Mouse (Mus musculus): ENCODE data around the gene Zfp740. TPM values are rescaled to one million over a fixed set of nuclear protein-coding genes. Genes with fewer than 3 reads are reported as not detected.

The Zfp740 gene
- polyA plus RNA-seq, 1 experiment = 79.3 TPM

- Histone ChIP-seq H3K4me1 (ENCODE audit: control insufficient read depth, insufficient read depth, low read length) (peaks cover 7% of the 10 kb centered on the region), H3K4me3 (replicated peaks; ENCODE audit: insufficient read depth, low read depth, low read length) (no peak overlapping the region), H3K27ac (ENCODE audit: insufficient read depth, low read length) (no peak overlapping the region), H3K27me3 (ENCODE audit: control insufficient read depth, insufficient read depth, low read length) (no peaks in the 10 kb centered on the region)
- DNase-seq = no peak
- WGBS = 44% methylated on average over 21 of the region's 21 CpGs
- TF ChIP-seq CTCF (IDR thresholded peaks at IDR 0.05; ENCODE audit: borderline replicate concordance, insufficient read depth, low read depth, low read length) = no peak
- no peak for TF ChIP-seq POLR2A (IDR thresholded peaks at IDR 0.05; ENCODE audit: borderline replicate concordance, insufficient read depth, low read length)
Measured at GRCm38 (mm10) chr15:102235371-102236027, 32.5 kb downstream of the Zfp740 start.

GRCm38 (mm10) chr15:102238543-102239259 is 35.7 kb downstream of the Zfp740 start:
- Histone ChIP-seq H3K4me3 (replicated peaks; ENCODE audit: insufficient read depth, low read depth, low read length) (no peak overlapping the region), H3K4me1 (ENCODE audit: control insufficient read depth, insufficient read depth, low read length) (no peaks in the 10 kb centered on the region; the same call in 1 of the 2 replicates), H3K27ac (ENCODE audit: insufficient read depth, low read length) (no peak overlapping the region), H3K27me3 (ENCODE audit: control insufficient read depth, insufficient read depth, low read length) (no peaks in the 10 kb centered on the region)
- DNase-seq = no peak
- TF ChIP-seq CTCF (IDR thresholded peaks at IDR 0.05; ENCODE audit: borderline replicate concordance, insufficient read depth, low read depth, low read length) (no peak), POLR2A (IDR thresholded peaks at IDR 0.05; ENCODE audit: borderline replicate concordance, insufficient read depth, low read length) (no peak)
- 83% methylated on average over 14 of the region's 14 CpGs for WGBS

- no peaks in the 10 kb centered on the region; the same call in 1 of the 2 replicates for H3K4me1 ChIP-seq (ENCODE audit: control insufficient read depth, insufficient read depth, low read length)
- DNase-seq = peak; percentile 61 to 75
- TF ChIP-seq POLR2A (IDR thresholded peaks at IDR 0.05; ENCODE audit: borderline replicate concordance, insufficient read depth, low read length) = no peak
- TF ChIP-seq CTCF (IDR thresholded peaks at IDR 0.05; ENCODE audit: borderline replicate concordance, insufficient read depth, low read depth, low read length) = peak; percentile 86
- H3K4me3 ChIP-seq (replicated peaks; ENCODE audit: insufficient read depth, low read depth, low read length) = no peak overlapping the region
- no peaks in the 10 kb centered on the region for H3K27me3 ChIP-seq (ENCODE audit: control insufficient read depth, insufficient read depth, low read length)
- WGBS = 9% methylated on average over 9 of the region's 9 CpGs
- no peak overlapping the region for H3K27ac ChIP-seq (ENCODE audit: insufficient read depth, low read length)
Measured at GRCm38 (mm10) chr15:102239260-102239590, 36.2 kb downstream of the Zfp740 start.

GRCm38 (mm10) chr15:102239851-102240250 is 36.8 kb downstream of the Zfp740 start:
- no peak overlapping the region for H3K27ac ChIP-seq (ENCODE audit: insufficient read depth, low read length)
- TF ChIP-seq CTCF (IDR thresholded peaks at IDR 0.05; ENCODE audit: borderline replicate concordance, insufficient read depth, low read depth, low read length) (no peak), POLR2A (IDR thresholded peaks at IDR 0.05; ENCODE audit: borderline replicate concordance, insufficient read depth, low read length) (no peak)
- H3K4me3 ChIP-seq (replicated peaks; ENCODE audit: insufficient read depth, low read depth, low read length) = no peak overlapping the region
- no peaks in the 10 kb centered on the region; the same call in 1 of the 2 replicates for H3K4me1 ChIP-seq (ENCODE audit: control insufficient read depth, insufficient read depth, low read length)
- 60% methylated on average over 11 of the region's 11 CpGs for WGBS
- no peak for DNase-seq
- H3K27me3 ChIP-seq (ENCODE audit: control insufficient read depth, insufficient read depth, low read length) = no peaks in the 10 kb centered on the region

- no peaks in the 10 kb centered on the region for H3K27me3 ChIP-seq (ENCODE audit: control insufficient read depth, insufficient read depth, low read length)
- WGBS = 79% methylated on average over 4 of the region's 4 CpGs
- no peaks in the 10 kb centered on the region; the same call in none of the 2 replicates for H3K4me1 ChIP-seq (ENCODE audit: control insufficient read depth, insufficient read depth, low read length)
- H3K4me3 ChIP-seq (replicated peaks; ENCODE audit: insufficient read depth, low read depth, low read length) = no peak overlapping the region
- TF ChIP-seq CTCF (IDR thresholded peaks at IDR 0.05; ENCODE audit: borderline replicate concordance, insufficient read depth, low read depth, low read length) = no peak
- no peak for TF ChIP-seq POLR2A (IDR thresholded peaks at IDR 0.05; ENCODE audit: borderline replicate concordance, insufficient read depth, low read length)
- H3K27ac ChIP-seq (ENCODE audit: insufficient read depth, low read length) = no peak overlapping the region
- DNase-seq = no peak
Measured at GRCm38 (mm10) chr15:102240607-102241006, 37.6 kb downstream of the Zfp740 start.

GRCm38 (mm10) chr15:102242404-102243228 is 39.6 kb downstream of the Zfp740 start:
- no peak overlapping the region for H3K4me3 ChIP-seq (replicated peaks; ENCODE audit: insufficient read depth, low read depth, low read length)
- H3K27me3 ChIP-seq (ENCODE audit: control insufficient read depth, insufficient read depth, low read length) = no peaks in the 10 kb centered on the region
- H3K4me1 ChIP-seq (ENCODE audit: control insufficient read depth, insufficient read depth, low read length) = no peaks in the 10 kb centered on the region; the same call in none of the 2 replicates
- TF ChIP-seq POLR2A (IDR thresholded peaks at IDR 0.05; ENCODE audit: borderline replicate concordance, insufficient read depth, low read length) = no peak
- TF ChIP-seq CTCF (IDR thresholded peaks at IDR 0.05; ENCODE audit: borderline replicate concordance, insufficient read depth, low read depth, low read length) = no peak
- H3K27ac ChIP-seq (ENCODE audit: insufficient read depth, low read length) = no peak overlapping the region
- DNase-seq = no peak
- 64% methylated on average over 12 of the region's 12 CpGs for WGBS

- H3K27me3 ChIP-seq (ENCODE audit: control insufficient read depth, insufficient read depth, low read length) = no peaks in the 10 kb centered on the region
- 54% methylated on average over 22 of the region's 22 CpGs for WGBS
- H3K27ac ChIP-seq (ENCODE audit: insufficient read depth, low read length) = no peak overlapping the region
- H3K4me1 ChIP-seq (ENCODE audit: control insufficient read depth, insufficient read depth, low read length) = no peaks in the 10 kb centered on the region; the same call in none of the 2 replicates
- no peak for DNase-seq
- TF ChIP-seq CTCF (IDR thresholded peaks at IDR 0.05; ENCODE audit: borderline replicate concordance, insufficient read depth, low read depth, low read length) (no peak), POLR2A (IDR thresholded peaks at IDR 0.05; ENCODE audit: borderline replicate concordance, insufficient read depth, low read length) (no peak)
- no peak overlapping the region for H3K4me3 ChIP-seq (replicated peaks; ENCODE audit: insufficient read depth, low read depth, low read length)
Measured at GRCm38 (mm10) chr15:102243229-102244190, 40.5 kb downstream of the Zfp740 start.

All from cerebellum, adult 2 months (tissue).